ENCODE assay signal across 8 mouse cellular contexts in genomic region chr13:67609066-67609876, GRCm38 (mm10). TPM values are rescaled to one million over a fixed set of nuclear protein-coding genes. Genes with fewer than 3 reads are reported as not detected.
A peak's percentile ranks its signal among the peaks of the same experiment; 100 is the strongest.
DNase-seq lines count a peak whose midpoint lies in the region; ATAC-seq lines count a peak whose summit lies in the region.

TSS of gene Zfp729b (minus strand) at chr13:67609707.

- peak; percentile 98 for ATAC-seq in hindbrain, embryonic 14.5 days (ENCODE audit: low FRiP score)

- H3K36me3 ChIP-seq in hindbrain, embryonic 14.5 days (replicated peaks; ENCODE audit: control insufficient read depth, insufficient read depth), result no peaks in the 10 kb centered on the region; the same call in 1 of the 2 replicates

- peak within 1 kb of the TSS; percentile 73 for H3K4me3 ChIP-seq in hindbrain, embryonic 14.5 days (replicated peaks; ENCODE audit: low read length)

- peak within 1 kb of the TSS; percentile 70 for H3K9ac ChIP-seq in hindbrain, embryonic 14.5 days

- H3K9me3 ChIP-seq in hindbrain, embryonic 14.5 days (ENCODE audit: control insufficient read depth, low read length), result no peaks in the 10 kb centered on the region

- H3K27me3 ChIP-seq in hindbrain, embryonic 14.5 days (ENCODE audit: control insufficient read depth, insufficient read depth, low read length), result no peaks in the 10 kb centered on the region

- H3K4me1 ChIP-seq in hindbrain, embryonic 14.5 days (replicated peaks; ENCODE audit: control insufficient read depth, insufficient read depth, low read length), result peaks cover 8% of the 10 kb centered on the region; the same call in 1 of the 2 replicates

- peak; percentile 91 for DNase-seq in R1 (ENCODE audit: low read depth, low spot score)
- peak; percentile 93 to 94 for DNase-seq in cerebellum, postnatal 25 days
- peak; percentile 82 to 89 for DNase-seq in frontal cortex, postnatal 25 days (ENCODE audit: low spot score in 2 of 2)
- peak; percentile 93 for DNase-seq in hindbrain, embryonic 14.5 days (ENCODE audit: low spot score)
- DNase-seq in layer of hippocampus, postnatal 36 days, result peak; percentile 81 to 86
- DNase-seq in lung, postnatal 36 days, result peak; percentile 97
- peak; percentile 95 for DNase-seq in retina, postnatal 1 day
- DNase-seq in urinary bladder, adult 18-20 months (ENCODE audit: low spot score in 2 of 2), result peak; percentile 83

- 3% methylated on average over 20 of the region's 20 CpGs for WGBS in hindbrain, embryonic 14.5 days

- H3K4me2 ChIP-seq in hindbrain, embryonic 14.5 days (replicated peaks), result peak within 1 kb of the TSS; percentile 59

- peak within 1 kb of the TSS; percentile 68 for H3K27ac ChIP-seq in hindbrain, embryonic 14.5 days

RNA-seq across cellular contexts. Expression of gene Zfp729b, which starts in this region (rescaled TPM):
- 7.2 and 7.4 TPM in 2 replicates for polyA plus RNA-seq in hindbrain, embryonic 14.5 days (2014; fragmentation: Nextera tagmentation; extraction: Ambion mirVana)
- 10 to 100 TPM in 1 of 2 experiments, 1 to 10 TPM in 1; 8.2 to 10.3 TPM for total RNA-seq in layer of hippocampus, postnatal 36 days (2021)

Comparison
In these comparisons a context has a peak if more than half of its experiments do, and no peak if none do; other contexts are left out.
1. Peak in every context shown above with its lines: DNase-seq, ATAC-seq, H3K4me3 ChIP-seq and H3K27ac ChIP-seq.